Mouse (Mus musculus) layer of hippocampus, adult 9-11 months (tissue): ENCODE results near the gene Sdhb.

Experiments used
- DNase-seq: peaks from one replicate; pipeline ENCODE4 v3.0.0; 2022

Gene Sdhb

GRCm38 (mm10) chr4:140960781-140961466 is at the start of gene Sdhb:
TSS of gene Sdhb (plus strand) at chr4:140961203.
- peak; percentile 99 for DNase-seq

- no peak for DNase-seq
Measured at GRCm38 (mm10) chr4:140911416-140911815, 49.6 kb upstream of the Sdhb start.

- no peak for DNase-seq
Measured at GRCm38 (mm10) chr4:140912271-140912833, 48.7 kb upstream of the Sdhb start.

- no peak for DNase-seq
Measured at GRCm38 (mm10) chr4:140913565-140913964, 47.4 kb upstream of the Sdhb start.

- peak; percentile 57 for DNase-seq
Measured at GRCm38 (mm10) chr4:140914731-140915131, 46.3 kb upstream of the Sdhb start.

GRCm38 (mm10) chr4:140915235-140915634 is 45.8 kb upstream of the Sdhb start:
- no peak for DNase-seq

GRCm38 (mm10) chr4:140916296-140916695 is 44.7 kb upstream of the Sdhb start:
- peak; percentile 0 for DNase-seq

- peak; percentile 2 for DNase-seq
Measured at GRCm38 (mm10) chr4:140917451-140917850, 43.6 kb upstream of the Sdhb start.

GRCm38 (mm10) chr4:140919974-140920836 is 40.8 kb upstream of the Sdhb start:
- DNase-seq: peak; percentile 1

GRCm38 (mm10) chr4:140922508-140922907 is 38.5 kb upstream of the Sdhb start:
- DNase-seq: no peak

GRCm38 (mm10) chr4:140925648-140926047 is 35.4 kb upstream of the Sdhb start:
- DNase-seq: no peak

GRCm38 (mm10) chr4:140928349-140928748 is 32.7 kb upstream of the Sdhb start:
- no peak for DNase-seq

- DNase-seq: peak; percentile 93
Measured at GRCm38 (mm10) chr4:140929745-140930144, 31.3 kb upstream of the Sdhb start.

- no peak for DNase-seq
Measured at GRCm38 (mm10) chr4:140930900-140931470, 30.0 kb upstream of the Sdhb start.

- no peak for DNase-seq
Measured at GRCm38 (mm10) chr4:140935643-140936042, 25.4 kb upstream of the Sdhb start.

GRCm38 (mm10) chr4:140944356-140944755 is 16.6 kb upstream of the Sdhb start:
- DNase-seq: no peak

- peak; percentile 84 for DNase-seq
Measured at GRCm38 (mm10) chr4:140944961-140945442, 16.0 kb upstream of the Sdhb start.

GRCm38 (mm10) chr4:140945571-140945970 is 15.4 kb upstream of the Sdhb start:
- DNase-seq: no peak

- DNase-seq: no peak
Measured at GRCm38 (mm10) chr4:140946048-140946447, 15.0 kb upstream of the Sdhb start.

GRCm38 (mm10) chr4:140946580-140947205 is 14.3 kb upstream of the Sdhb start:
- no peak for DNase-seq

GRCm38 (mm10) chr4:140947487-140948440 is 13.2 kb upstream of the Sdhb start:
- DNase-seq: no peak

GRCm38 (mm10) chr4:140948481-140948880 is 12.5 kb upstream of the Sdhb start:
- DNase-seq: no peak
